Mouse (Mus musculus) spleen, postnatal 36 days (tissue): ENCODE measurements around the gene Gsk3a.

Source experiments
- DNase-seq, 2 experiments: peaks; one replicate each; pipeline ENCODE4 v3.0.0; 2022; ENCODE audit warnings: low spot score in 2 of 2, mixed read lengths in 1 of 2

The Gsk3a gene

GRCm38 (mm10) chr7:25222275-25222967, 15.2 kb downstream of the Gsk3a start:
- DNase-seq = no peak

GRCm38 (mm10) chr7:25221102-25221883, 16.4 kb downstream of the Gsk3a start, which contains the start of gene Zfp526:
Zfp526 (plus strand) TSS chr7:25221425.
- DNase-seq = peak; percentile 98 to 99

DNA sequence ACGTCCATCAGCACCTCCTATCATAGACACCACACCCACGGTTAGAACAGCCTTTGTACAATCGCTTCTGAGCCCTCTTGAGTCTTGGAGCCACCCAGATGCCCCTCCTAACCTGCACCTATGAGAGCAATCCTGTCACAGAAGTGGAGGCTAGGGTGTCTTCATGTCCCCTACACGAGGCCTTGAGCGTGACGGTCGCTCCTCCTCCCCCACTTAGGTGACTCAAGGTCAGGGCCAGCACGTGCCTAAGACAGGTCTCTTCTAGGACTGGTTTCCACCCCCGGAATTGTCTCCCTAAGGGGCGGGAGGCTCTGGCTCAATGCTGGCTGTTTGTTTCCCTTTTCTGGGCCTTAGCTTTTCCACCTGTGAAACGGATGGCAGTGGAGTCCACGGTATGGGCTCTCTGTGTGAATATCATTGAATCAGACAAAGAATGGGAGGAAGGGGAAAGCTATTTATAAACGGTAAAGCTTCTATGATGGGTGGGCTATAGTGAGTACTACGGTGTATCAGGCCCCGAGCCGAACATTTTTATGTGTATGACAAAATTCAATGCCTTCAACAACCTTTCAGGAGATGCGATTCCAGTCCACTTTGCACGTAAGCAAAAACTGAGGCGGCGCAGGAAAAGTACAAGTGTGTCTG, 17.1 kb downstream of the Gsk3a start, which contains the start of gene Dedd2:
Dedd2 (minus strand) TSS at position 159 of the 645 bp plus-strand sequence.
- peak in 1 of 2 experiments; percentile 43 for DNase-seq

DNA sequence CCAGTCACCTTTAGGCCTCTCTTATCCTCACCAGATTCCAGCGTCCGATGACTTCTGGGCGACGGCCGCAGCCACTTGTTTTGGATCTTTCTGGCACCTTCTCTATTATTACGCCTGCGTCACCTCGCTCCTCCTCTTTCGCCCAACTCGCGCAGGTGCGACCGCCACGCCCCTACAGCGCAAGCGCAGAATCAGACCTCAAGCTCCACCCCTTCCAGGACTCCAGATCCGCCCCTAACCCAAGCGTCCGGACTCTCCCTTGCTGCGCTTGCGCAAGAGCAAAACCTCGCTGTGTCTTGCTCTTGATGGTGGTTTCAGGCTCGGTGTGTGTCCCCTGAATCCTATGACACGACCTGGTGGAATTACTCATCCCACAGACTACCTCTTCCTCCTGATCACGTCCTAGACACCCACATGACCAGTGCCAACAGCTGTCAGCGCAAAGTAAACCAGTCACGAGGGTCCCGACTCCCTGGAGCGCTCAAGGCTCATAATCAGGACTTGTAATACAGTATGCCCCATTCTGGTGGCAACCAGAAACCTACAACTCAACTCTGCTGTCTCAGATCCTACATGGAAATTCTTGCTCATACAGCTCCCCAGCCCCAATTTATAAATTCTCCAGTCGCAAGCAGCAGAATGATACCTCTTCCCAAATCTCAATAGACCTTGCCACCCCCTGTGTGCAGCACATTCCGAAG, 17.7 kb downstream of the Gsk3a start:
- DNase-seq = peak; percentile 97 to 98

- no peak for DNase-seq
Observed at GRCm38 (mm10) chr7:25219416-25219750, 18.3 kb downstream of the Gsk3a start.

DNA sequence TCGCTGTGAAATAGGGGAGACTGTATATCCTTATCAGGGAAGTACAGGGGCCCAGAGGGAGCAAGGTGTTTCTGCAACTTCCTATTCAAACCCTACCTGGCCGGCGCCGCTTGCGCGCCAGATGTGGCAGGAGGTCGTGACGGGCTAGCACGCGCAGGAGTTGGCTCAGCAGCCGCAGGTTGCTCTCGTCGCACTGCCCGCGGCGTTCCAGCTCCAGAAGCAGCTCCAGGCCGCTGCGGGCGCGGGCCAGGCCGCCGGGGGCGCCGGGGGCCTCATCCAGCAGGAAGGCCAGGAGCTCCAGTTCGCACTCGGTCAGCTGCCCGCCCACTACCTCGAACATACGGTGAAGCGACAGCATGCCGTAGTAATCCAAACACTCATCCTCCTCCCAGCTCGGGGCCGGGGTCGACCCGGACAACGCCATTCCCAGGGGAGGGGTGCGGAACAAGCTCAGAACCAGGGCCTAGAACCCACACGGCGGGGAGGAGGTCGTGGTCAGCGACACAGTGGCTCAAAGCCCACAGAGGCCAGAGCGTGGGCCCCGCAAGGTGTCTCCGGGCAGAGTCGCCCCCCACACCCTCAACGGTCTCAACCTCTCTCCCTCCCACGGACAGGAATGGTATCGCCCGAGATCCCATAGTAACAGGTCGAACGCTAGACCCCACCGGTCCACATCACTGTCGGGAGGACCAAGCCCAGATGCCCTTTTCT, 18.8 kb downstream of the Gsk3a start:
- peak; percentile 41 to 59 for DNase-seq

DNA sequence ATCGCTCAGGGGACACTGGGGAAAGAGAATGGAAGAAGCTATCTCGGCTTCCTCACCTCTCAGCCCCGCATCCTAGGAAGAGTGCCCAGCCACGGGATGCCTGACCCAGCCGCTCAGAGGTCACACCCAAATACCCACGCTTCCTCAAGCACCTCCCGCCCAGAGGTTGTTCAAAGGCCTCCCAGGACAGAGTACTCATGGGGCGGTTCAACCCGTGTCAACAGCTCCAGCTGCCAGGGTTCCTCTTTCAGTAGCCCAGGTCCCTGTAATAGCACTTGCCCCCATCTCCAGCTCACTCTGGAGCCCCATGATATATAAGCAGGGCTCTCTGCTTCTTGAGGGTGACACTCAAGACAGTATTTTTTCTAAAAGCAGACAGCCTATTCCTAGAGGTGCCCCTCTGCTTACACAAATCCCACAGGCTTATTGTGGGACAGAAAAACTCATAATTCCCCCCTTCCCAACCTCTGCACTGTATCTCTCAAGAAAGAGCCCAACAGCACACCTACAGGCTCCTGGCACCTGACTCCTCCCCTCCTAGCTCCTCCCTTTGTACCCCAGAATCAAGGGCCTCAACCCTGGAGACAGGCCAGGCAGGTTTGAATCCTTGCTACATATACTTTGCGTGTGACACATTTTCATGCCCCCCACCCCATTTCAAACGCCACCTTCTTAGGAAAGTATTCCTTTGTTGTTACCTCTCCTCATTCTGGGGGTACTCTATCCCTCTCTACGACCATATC, 19.8 kb downstream of the Gsk3a start:
- DNase-seq = peak; percentile 39 to 54

- no peak for DNase-seq
Observed at GRCm38 (mm10) chr7:25214172-25214571, 23.5 kb downstream of the Gsk3a start.

GRCm38 (mm10) chr7:25213099-25213498, 24.6 kb downstream of the Gsk3a start:
- no peak for DNase-seq

GRCm38 (mm10) chr7:25210482-25210881, 27.2 kb downstream of the Gsk3a start:
- no peak for DNase-seq

DNA sequence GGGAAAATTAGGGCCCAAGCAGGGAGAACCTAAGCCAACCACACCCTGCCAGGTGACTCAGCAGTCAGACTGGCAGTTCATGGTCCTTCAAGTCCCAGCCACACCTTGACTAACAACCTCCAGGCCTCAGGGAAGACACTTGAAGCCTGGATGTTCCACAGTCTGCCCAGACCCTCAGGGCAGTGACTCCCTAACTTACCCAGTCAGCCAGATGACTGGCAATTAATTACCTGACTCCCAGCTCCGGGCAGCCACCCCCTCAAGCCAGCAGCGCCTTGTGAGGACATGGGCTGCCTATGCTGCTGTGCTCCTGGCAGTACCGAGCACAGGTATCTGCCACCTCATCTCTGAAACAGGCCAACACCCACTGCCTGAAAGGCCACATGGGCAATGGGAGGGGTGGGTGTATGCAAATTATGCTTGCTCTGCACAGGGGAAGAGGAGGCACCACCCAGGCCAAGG, 28.5 kb downstream of the Gsk3a start:
- DNase-seq = peak; percentile 77 to 78

- peak in 1 of 2 experiments; percentile 27 for DNase-seq
Observed at GRCm38 (mm10) chr7:25206094-25206830, 31.4 kb downstream of the Gsk3a start.

DNA sequence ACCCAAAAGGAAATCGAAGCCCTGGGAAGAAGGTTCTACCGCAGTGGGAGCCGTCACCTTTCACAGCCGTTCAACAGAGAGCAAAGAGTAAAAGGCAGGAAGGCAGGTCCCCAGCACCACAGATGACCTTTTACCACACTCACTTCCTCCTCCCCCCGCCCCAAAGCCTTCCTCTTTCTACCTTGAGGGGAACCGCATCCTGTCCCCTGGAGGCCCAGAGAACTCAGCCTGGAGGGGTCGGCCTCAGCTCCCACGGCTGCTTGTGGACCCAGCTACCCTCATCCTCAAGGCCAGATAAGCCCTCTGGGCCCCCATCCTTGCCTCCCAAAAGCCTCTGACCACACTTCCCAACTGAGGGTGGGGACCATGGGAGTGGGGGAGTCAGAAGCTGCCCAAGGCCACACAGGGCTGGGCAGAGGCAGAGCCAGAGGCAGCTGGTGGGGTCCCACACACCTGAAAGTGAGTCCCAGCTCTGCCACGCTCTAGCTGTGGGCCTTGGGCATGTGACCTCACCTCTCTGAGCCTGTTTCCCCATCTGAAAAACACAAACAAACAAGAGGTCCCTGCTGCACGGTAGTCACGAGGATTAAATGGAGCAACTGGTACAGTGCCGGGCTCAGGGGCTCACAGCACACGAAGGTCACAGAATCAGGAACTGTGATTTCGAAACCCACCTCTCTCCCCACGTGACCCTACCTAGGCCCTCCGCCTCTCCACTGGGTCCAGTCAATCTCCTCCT, 32.1 kb downstream of the Gsk3a start:
- peak; percentile 82 to 88 for DNase-seq

- no peak for DNase-seq
Observed at GRCm38 (mm10) chr7:25203624-25204023, 34.0 kb downstream of the Gsk3a start.

DNA sequence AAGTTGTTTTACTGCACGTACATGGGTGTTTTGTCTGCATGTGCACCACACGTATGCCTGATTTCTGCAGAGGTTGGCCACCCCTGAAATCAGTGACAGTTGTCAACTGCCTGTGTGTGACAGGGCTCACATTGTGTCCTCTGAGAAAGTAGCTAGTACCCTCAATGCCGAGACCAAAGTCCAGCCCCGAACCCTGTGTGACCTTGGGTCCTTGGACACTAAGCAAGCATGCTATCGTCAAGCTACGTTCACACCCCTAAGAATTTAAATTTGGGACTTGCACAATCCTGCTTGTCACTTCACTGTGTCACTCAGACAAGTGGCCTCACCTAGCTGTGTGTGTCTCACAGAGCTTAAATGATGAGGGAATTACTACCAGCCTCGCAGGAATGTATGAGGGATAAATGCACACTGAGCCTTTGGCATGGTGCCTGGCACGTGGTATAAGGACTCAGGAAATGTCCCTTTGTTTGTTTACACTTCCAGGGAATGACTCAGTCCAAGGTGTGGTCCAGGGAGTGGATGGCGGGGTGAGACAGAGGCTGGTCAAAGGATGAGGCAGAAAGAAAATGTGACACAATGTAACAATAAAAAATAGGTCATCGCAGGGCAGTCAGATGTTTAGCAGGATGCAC, 40.1 kb downstream of the Gsk3a start:
- no peak for DNase-seq

DNA sequence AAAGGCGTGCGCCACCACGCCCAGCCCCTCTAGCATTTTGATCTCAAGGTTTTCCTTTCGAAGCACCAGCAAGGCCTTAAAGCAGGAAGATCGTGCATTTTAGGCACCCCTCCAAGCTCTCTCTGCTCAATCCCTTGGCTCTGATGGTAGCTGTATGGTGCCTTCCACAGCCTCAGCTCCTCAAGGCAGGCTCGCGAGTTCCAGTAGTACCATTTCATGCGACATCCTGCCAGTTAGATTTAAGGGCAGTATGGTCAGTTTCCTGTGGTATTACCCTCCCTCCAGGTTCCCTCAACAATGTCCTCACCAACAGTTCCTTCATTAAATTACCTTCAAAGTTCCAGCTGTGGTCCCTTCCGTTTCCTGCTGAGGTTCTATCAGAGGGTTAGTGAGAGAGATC, 41.5 kb downstream of the Gsk3a start:
- no peak for DNase-seq

GRCm38 (mm10) chr7:25195148-25195547, 42.5 kb downstream of the Gsk3a start:
- DNase-seq = no peak

- DNase-seq = no peak
Observed at GRCm38 (mm10) chr7:25192110-25192509, 45.5 kb downstream of the Gsk3a start.

GRCm38 (mm10) chr7:25190806-25191205, 46.8 kb downstream of the Gsk3a start:
- no peak for DNase-seq
